Mouse (Mus musculus) brown adipose tissue, adult 24 weeks (tissue): ENCODE measurements around the gene Gm5416. TPM values are rescaled to one million over a fixed set of nuclear protein-coding genes. Genes with fewer than 3 reads are reported as not detected.
"Not testable (repeated sequence)": the region's sequence is repeated elsewhere in the genome, so short reads cannot be mapped to it uniquely, and the experiment has no call there.

Experiments used
- H3K27ac ChIP-seq: fragments of 200-500 bp; replicated peaks from 2 replicates; pipeline ENCODE4 v1.5.1; 2012; ENCODE audit warnings: low read depth, mild to moderate bottlenecking, low read length
- H3K4me1 ChIP-seq: fragments of 200-500 bp; 2 replicates; pipeline ENCODE4 v1.6.1; 2012; ENCODE audit warnings: low read length, mixed read lengths; ENCODE audit not compliant: control insufficient read depth, insufficient read depth, insufficient read length
- H3K4me3 ChIP-seq: fragments of 200-500 bp; 2 replicates; pipeline ENCODE4 v1.5.1; 2012; ENCODE audit warnings: low read depth, mild to moderate bottlenecking, low read length, moderate library complexity; ENCODE audit not compliant: insufficient read depth
- polyA plus RNA-seq: library from polyadenylated mRNA; stranded (reverse); fragments of >200 nt; gene quantifications from 2 replicates; pipeline ENCODE4 v1.2.4, GENCODE M21; 2012; ENCODE audit not compliant: missing spikeins, insufficient read depth, insufficient read length

Gm5416 gene
- not detected in 2 replicates for polyA plus RNA-seq

DNA sequence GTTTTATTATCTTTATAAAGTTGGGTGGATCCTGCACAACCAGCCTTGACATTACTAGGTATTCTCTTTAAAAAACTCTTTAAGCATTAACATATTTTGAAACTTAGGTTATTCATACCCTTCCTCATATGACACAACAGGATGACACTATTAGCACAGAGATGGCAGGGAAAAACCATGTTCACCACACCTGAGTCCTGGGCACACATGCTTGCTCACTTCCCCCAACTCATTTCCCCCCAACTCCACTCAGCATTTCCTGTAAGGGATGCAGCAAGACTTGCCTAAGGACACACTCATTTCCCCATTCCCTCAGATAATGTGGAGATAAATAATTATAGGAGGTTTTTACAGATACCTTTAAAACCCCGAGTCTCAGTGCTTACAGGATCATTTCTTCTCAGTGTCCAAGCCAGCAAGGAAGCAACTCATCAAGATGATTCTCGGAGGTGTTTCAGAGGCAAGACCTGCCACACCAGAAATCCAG lies at the start of gene Gm5416:
TSS of gene Gm5416 (plus strand) at position 437 of the 487 bp plus-strand sequence.
- no peaks in the 10 kb centered on the region for H3K4me1 ChIP-seq

GRCm38 (mm10) chr16:36167841-36168240 lies 42.4 kb upstream of the Gm5416 start:
- H3K4me1 ChIP-seq, H3K4me3 ChIP-seq, H3K27ac ChIP-seq: not testable (repeated sequence)

More for the DNA sequence above, at the start of gene Gm5416:
- Histone ChIP-seq H3K4me3 (no peak within 1 kb of the TSS), H3K27ac (no peak within 1 kb of the TSS)

DNA sequence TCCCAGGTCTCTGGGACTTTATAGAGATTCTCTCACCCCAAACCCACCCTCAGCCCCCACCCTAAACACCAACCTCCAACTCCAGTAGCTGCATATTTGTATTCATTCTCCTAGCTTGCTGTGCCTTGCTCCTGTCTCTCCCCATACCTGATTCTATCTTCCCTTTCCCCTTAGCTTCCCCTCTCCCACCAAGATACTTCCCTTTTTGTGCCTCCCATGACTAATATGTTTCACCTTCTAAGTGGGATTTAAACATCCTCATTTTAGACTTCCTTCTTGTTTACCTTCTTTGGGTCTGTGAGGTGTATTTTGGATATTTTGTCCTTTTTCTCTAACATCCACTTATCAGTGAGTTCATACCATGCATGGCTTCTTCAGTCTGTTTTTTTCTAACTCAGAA lies 34.1 kb upstream of the Gm5416 start:
- H3K4me1 ChIP-seq: no peaks in the 10 kb centered on the region
- no peak overlapping the region for H3K4me3 ChIP-seq
- no peak overlapping the region for H3K27ac ChIP-seq

DNA sequence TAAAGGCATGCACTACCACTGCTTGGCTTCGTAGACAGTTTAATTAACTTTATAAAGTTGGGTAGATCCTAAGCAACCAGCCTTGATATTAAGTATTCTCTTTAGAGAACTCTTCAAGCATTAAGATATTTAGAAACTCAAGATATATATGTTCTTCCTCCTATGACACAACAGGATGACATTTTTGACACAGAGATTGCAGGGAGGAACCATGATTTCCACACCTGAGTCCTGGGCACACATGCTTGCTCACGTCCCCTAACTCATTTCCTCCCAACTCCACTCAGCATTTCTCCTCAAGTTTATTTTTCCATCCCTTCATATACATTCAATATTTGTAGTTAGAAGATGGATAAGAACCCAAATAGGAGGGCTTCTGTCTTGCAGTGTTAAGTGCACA lies 30.3 kb upstream of the Gm5416 start:
- no peak overlapping the region for H3K4me3 ChIP-seq
- no peaks in the 10 kb centered on the region for H3K4me1 ChIP-seq
- H3K27ac ChIP-seq: no peak overlapping the region

- not testable (repeated sequence) for H3K27ac ChIP-seq, H3K4me3 ChIP-seq, H3K4me1 ChIP-seq
These were observed 26.3 kb upstream of the Gm5416 start, which contains the start of gene Gm5483 for GRCm38 (mm10) chr16:36183912-36184311. Gene Gm5483, plus strand, starts transcription at chr16:36184212.

DNA sequence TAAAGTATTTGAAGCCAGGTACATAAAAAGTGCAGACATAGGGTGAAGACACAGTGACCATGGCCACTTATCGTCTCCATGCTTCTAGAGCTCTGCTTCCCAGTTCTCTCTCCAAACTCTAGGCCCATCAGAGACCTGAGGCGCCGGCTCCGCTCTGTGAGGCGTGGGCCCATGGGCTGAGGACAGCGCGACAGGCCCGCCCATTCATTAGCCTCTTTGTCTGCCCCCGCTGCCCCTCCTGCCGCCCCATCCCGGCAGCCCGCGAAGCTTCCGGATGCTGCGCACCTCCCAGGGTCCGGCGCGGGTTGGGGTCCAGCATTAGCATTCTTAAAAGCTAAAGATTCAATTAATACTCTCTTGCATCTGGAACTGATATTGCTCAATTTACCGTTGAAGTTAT lies 11.0 kb upstream of the Gm5416 start:
- Histone ChIP-seq H3K27ac (no peak overlapping the region), H3K4me3 (no peak overlapping the region), H3K4me1 (no peaks in the 10 kb centered on the region)

GRCm38 (mm10) chr16:36203846-36204245 lies 6.4 kb upstream of the Gm5416 start:
- Histone ChIP-seq H3K4me1 (no peaks in the 10 kb centered on the region), H3K27ac (no peak overlapping the region), H3K4me3 (no peak overlapping the region)

DNA sequence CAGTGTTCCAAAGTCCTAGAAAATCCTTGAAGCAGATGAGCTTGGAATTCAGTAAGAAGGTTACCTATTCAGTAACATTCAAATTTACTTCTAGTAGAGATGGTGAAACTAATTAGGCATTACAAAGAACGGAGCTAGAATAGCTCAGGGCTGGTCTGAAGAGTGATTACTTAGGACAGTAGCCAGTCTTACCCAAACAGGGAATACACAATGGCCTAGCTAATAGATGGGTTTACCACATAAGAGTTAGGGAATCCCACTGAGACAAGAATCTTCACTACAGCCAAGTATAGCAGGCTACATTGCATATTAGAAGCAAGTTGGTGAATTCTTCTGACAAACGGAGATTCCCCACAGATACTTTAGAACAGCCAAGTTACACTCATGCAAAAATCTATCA lies 4.5 kb upstream of the Gm5416 start:
- H3K4me1 ChIP-seq, H3K27ac ChIP-seq, H3K4me3 ChIP-seq: not testable (repeated sequence)

DNA sequence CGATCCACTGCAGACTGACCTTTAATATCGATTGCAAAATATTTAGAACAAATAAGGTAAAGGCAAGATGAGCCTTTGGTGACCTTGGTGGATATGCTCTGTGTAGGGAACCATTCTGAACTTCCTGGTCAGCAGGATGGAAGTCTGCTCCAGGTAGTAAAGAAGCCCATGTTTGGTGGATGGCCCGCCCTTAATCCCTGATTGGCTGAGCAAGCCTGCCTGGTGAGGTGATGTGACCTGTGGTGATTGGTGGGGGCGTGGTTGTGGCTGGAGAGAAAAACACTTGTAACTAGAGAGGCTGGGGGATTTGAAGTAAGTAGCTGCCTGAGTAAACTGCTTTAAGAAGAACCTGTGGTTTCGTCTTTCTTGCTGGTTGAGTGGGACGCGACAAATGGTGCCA lies 11.0 kb downstream of the Gm5416 start, which contains the start of gene 2010005H15Rik:
TSS of gene 2010005H15Rik (plus strand) at position 301 of the 400 bp plus-strand sequence.
- not testable (repeated sequence) for H3K4me1 ChIP-seq, H3K27ac ChIP-seq, H3K4me3 ChIP-seq

GRCm38 (mm10) chr16:36260585-36260984 lies 50.4 kb downstream of the Gm5416 start:
- not testable (repeated sequence) for H3K4me3 ChIP-seq, H3K4me1 ChIP-seq, H3K27ac ChIP-seq

Other genes with a start within 250 kb of the Gm5416 start
- 20.4 and 28.2 TPM in 2 replicates for gene Kpna1, start 231.7 kb upstream of the Gm5416 start, polyA plus RNA-seq
- gene Wdr5b, start 169.2 kb upstream of the Gm5416 start, polyA plus RNA-seq: 3.3 and 4.1 TPM in 2 replicates
- gene Fam162a, start 138.8 kb upstream of the Gm5416 start, polyA plus RNA-seq: 372 and 403 TPM in 2 replicates
- 79.2 and 93.0 TPM in 2 replicates for gene Ccdc58, start 138.7 kb upstream of the Gm5416 start, polyA plus RNA-seq
- gene Csta1, start 79.2 kb upstream of the Gm5416 start, polyA plus RNA-seq: not detected in 2 replicates
- gene Stfa2l1, start 53.6 kb upstream of the Gm5416 start, polyA plus RNA-seq: not detected in 2 replicates
- gene Gm5483, start 26.2 kb upstream of the Gm5416 start, polyA plus RNA-seq: not detected in 2 replicates
- not detected in 2 replicates for gene 2010005H15Rik, start 11.1 kb downstream of the Gm5416 start, polyA plus RNA-seq
- not detected in 2 replicates for gene Stfa1, start 66.5 kb downstream of the Gm5416 start, polyA plus RNA-seq
- gene BC117090, start 123.9 kb downstream of the Gm5416 start, polyA plus RNA-seq: not detected in 2 replicates
- gene BC100530, start 157.3 kb downstream of the Gm5416 start, polyA plus RNA-seq: not detected in 2 replicates
- gene Stfa2, start 198.1 kb downstream of the Gm5416 start, polyA plus RNA-seq: not detected in 2 replicates
- not detected in 2 replicates for gene Stfa3, start 245.0 kb downstream of the Gm5416 start, polyA plus RNA-seq